Mouse (Mus musculus) cortical plate, adult 2 months (tissue): Measurements from ENCODE around the gene Psma5. TPM values are rescaled to one million over a fixed set of nuclear protein-coding genes. Genes with fewer than 3 reads are reported as not detected.
A peak's percentile ranks its signal among the peaks of the same experiment; 100 is the strongest.
"Not testable (repeated sequence)": the region's sequence is repeated elsewhere in the genome, so short reads cannot be mapped to it uniquely, and the experiment has no call there.

Source experiments
- H3K27ac ChIP-seq: fragments of 200-500 bp; 2 replicates; pipeline ENCODE4 v1.5.1; 2012; ENCODE audit warnings: low read length, control low read depth, inconsistent platforms; ENCODE audit not compliant: insufficient read depth
- H3K4me1 ChIP-seq: fragments of 200-500 bp; 2 replicates; pipeline ENCODE4 v1.6.1; 2011; ENCODE audit warnings: low read length; ENCODE audit not compliant: control insufficient read depth, insufficient read depth
- H3K4me3 ChIP-seq: fragments of 200-500 bp; 2 replicates; pipeline ENCODE4 v1.5.1; 2011; ENCODE audit warnings: mild to moderate bottlenecking, low read length, control low read depth; ENCODE audit not compliant: insufficient read depth
- CTCF ChIP-seq: fragments of 200-500 bp; IDR thresholded peaks from 2 replicates; pipeline ENCODE4 v1.5.1; 2011; ENCODE audit warnings: mild to moderate bottlenecking, control low read depth, low read length; ENCODE audit not compliant: insufficient read depth; ENCODE audit errors: extremely low read depth
- POLR2A ChIP-seq: fragments of 200-500 bp; IDR thresholded peaks from 2 replicates; pipeline ENCODE4 v1.6.1; 2011; ENCODE audit warnings: mild to moderate bottlenecking, low read length, control low read depth; ENCODE audit not compliant: insufficient read depth; ENCODE audit errors: extremely low read depth
- polyA plus RNA-seq: library from polyadenylated mRNA; depleted of rRNA; stranded (reverse); fragments of >200 nt; gene quantifications from 2 replicates; pipeline ENCODE4 v1.2.3, GENCODE M21; 2012

The Psma5 gene
- polyA plus RNA-seq, 1 experiment = 121 TPM

DNA sequence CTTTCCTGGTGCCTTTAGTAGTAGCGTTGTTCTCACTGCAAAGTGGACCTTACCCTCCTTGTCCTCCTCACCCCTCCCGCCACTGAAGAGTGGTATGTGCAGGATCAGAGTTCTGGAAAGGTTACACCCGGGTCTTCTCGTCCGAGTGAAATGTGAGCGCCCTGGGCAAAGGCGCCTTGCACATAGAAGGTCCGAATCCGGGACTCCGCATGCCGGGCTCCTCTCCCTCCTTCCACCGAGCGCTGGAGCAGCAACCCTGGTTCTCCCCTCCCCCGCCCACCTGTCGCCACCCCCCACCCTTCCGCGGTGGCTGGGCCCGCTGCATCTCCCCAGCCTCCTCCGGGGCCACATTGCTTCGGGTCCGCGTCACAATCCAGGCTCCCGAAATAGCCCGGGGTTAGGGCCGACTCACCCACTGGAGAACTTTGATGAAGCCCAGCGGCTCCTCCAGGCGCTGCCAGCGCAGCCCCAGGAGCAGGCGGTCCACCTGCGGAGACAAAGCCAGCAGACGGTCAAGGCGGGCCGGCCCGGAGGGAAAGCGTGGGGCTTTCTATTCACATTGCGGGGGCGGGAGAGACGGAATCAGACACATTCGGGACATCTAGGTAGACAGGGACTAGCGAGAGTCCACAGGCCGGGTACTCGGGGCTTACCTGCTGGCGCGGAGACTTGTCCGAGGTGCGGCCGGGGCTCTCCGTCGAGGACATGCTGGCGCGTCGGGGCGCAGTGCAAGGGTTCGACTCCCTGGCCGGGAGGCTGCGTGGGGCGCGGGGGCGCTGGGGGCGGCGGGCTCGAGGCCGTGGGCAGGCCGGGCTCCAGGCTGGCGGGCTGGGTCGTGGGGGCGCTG, 30.8 kb upstream of the Psma5 start:
- peak overlapping the region; percentile 36; the same call in 1 of the 2 replicates for H3K4me3 ChIP-seq
- no peak for TF ChIP-seq POLR2A
- TF ChIP-seq CTCF = no peak
- H3K4me1 ChIP-seq = no peaks in the 10 kb centered on the region; the same call in 1 of the 2 replicates
- no peak overlapping the region for H3K27ac ChIP-seq

DNA sequence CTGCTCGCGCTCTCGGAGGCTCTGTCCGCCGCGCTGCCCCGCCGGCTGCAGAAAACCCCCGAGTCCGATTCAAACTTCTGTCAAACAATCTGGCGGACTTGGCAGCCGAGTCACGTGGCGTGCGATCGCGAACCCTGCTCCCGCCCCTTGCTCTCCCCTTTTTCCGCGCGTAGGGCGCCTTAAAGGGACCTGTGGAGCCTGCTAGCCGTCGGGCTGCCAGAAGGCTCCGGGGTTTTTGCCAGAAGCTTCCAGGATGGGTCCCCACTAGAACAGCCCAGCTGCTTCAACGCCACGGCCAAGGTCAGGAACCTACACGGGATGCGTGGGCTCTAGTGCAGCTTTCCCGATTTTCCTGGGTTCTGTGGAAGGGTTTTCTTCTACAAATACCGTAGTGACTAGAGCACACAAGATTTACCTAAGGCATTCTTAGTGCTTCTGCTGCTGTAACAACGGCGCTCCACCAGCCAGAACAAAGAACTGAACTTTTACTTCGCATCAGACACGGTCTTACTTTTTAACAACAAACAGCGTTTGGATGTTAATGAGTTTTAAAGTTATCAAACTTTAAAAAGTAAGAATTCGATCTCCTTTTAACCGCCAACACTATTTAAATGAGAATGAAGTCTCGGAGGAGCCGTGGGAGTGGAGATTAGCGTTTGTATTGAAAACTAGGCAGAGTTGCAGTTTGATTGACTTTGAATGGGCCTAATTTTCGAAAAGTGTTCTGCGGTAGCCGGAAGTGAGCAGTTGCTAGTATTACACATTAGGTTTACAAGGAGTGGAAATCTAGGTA, 30.0 kb upstream of the Psma5 start, which contains the start of gene Sypl2:
Sypl2 (minus strand) TSS at position 91 of the 793 bp plus-strand sequence.
- H3K4me3 ChIP-seq = peak within 1 kb of the TSS; percentile 36
- H3K4me1 ChIP-seq = no peaks in the 10 kb centered on the region; the same call in 1 of the 2 replicates
- TF ChIP-seq CTCF = no peak
- no peak for TF ChIP-seq POLR2A
- H3K27ac ChIP-seq = no peak within 1 kb of the TSS

DNA sequence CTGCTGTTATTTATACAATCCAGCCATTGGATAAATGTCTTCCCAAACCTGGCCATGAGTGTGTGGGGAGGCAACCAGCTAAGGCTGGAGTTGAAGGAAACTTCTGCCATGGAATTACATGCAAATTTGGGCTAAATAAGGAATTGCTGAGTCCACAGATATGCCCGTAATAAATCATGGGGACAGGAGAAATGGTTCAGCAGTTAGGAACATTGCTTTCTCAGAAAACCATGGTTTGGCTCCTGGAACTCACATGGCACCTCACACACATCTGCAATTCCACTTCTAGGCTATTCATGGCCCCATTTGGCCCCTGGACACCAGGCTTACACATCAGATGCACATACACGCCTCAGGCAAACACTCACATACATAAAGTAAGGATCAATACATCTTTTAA, 29.2 kb upstream of the Psma5 start:
- H3K4me1 ChIP-seq = peaks cover 2% of the 10 kb centered on the region; the same call in 1 of the 2 replicates
- TF ChIP-seq CTCF (no peak), POLR2A (no peak)
- no peak overlapping the region for H3K4me3 ChIP-seq
- no peak overlapping the region for H3K27ac ChIP-seq

DNA sequence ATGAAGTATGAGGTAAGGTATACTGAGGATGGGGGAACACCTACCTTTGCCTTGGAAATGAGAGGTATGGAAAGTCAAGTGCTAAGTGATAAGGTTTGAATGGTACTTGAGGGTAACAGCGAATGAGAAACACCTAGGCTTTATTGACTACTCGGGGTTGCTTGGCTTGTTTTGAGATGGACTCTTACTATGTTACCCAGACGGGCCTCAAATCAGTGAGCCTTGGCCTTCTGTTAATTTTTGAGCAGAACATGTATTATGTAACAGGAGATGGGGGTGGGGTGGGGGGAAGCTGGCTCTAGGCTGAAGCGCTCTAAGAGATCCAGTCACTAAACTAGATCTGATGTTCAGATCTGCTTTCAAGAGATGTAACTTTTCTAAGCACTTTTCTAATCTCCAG, 25.1 kb upstream of the Psma5 start:
- TF ChIP-seq CTCF (no peak), POLR2A (no peak)
- Histone ChIP-seq H3K27ac (no peak overlapping the region), H3K4me3 (no peak overlapping the region), H3K4me1 (peaks cover 3% of the 10 kb centered on the region; the same call in 1 of the 2 replicates)

DNA sequence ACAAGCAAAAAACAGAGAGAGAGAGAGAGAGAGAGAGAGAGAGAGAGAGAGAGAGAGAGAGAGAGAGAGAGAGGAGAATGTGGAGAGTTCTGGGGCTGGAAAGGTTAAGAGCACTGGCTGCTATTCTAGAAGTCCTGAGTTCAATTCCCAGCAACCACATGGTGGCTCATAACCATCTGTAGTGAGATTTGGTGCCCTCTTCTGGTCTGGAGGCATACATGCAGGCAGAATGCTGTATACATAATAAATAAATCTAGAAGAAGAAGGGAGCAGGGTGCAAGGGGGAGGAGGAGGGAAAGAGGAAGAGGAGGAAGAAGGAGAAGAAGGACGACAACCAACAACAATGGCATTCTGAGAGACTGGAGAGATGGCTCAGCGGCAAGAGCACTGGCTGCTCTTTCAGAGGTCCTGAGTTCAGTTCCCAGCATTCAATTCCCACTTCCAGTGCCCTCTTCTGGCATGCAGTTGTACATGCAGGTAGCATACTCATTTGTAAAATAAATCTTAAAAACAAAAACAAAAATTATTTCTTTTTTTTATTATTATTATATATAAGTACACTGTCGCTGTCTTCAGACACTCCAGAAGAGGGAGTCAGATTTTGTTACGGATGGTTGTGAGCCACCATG, 19.1 kb upstream of the Psma5 start:
- not testable (repeated sequence) for H3K4me1 ChIP-seq, H3K27ac ChIP-seq, H3K4me3 ChIP-seq

DNA sequence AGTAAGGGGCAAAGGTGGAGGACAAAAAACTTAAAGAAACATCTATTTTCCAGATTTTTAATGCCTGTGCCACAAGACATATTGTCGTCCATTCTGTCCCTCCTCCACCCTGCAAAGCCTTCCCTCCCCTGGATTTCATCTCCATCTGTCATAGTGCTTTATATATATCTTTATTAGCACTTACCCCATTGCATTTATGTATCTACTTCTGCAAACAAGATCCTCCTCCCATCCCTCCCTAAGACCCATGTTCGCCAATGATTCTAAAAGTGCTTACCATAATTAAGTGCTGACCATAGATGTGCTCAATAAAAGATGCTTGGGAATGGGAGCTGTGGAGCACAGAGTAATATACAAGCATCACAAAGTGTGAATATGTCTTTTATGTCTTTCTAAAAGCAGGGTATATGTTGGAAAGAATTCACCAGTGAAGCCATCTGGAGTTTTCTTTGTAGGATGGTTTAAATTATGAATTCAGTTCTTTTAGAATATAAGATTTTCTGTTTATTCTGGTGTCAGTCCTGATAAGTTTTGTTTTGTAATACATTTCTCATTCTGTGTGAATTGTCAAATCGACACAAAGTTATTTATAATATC, 15.4 kb upstream of the Psma5 start:
- H3K4me1 ChIP-seq = no peaks in the 10 kb centered on the region
- H3K4me3 ChIP-seq = no peak overlapping the region
- no peak overlapping the region for H3K27ac ChIP-seq
- no peak for TF ChIP-seq CTCF

DNA sequence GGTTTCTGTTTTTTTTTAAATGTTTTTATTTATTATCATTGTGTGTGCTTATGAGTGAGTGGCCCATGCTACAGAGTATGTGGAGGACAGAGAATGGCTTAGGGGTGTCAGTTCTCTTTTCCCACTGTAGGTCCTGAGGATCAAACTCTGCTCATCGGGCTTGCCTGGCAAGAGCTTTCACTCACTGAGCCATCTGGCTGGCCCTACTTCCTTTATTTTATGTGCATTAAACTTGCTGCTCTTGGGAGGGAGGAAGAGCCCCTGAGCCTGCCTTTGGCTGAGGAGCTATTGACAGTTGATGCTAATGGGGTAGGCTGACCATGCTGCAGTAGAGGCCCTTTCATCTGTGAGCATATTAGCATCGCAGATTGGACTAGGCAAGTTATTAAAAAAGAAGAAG, 9.9 kb upstream of the Psma5 start:
- TF ChIP-seq CTCF = no peak
- no peak for TF ChIP-seq POLR2A
- Histone ChIP-seq H3K4me3 (no peak overlapping the region), H3K4me1 (no peaks in the 10 kb centered on the region), H3K27ac (no peak overlapping the region)

DNA sequence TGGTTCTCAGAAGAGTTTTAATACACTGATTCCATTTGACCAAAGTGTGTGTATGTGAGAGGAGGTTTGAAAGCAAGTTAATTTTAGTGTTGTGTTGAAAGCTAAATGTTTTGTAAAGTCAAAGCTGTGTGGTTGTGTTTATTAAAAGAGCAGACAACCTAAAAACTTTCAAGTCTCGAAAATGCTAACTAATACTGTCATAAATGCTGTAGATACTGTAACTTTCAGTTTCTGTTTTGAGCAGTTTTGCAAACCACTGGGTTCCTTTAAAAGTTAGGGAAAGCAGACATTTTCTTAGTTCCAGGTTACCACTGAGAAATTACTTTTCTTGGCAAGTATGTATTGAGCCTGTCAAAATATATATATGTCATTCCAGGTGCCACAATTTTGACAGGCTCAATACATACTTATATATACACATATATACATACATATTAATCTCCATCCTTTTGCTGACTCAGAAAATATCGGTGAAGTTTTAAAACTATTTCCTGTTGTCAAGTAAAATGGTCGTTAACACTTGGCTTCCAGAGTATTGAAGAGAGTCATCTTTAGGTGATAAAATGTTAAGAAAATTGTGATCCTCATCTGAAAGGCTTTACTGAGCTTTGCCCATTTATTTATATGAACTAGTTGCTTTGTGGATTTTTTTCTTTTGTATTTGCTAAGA, 1.2 kb downstream of the Psma5 start:
- Histone ChIP-seq H3K4me1 (peaks cover 2% of the 10 kb centered on the region), H3K27ac (no peak overlapping the region), H3K4me3 (peak overlapping the region; percentile 41)
- TF ChIP-seq CTCF (no peak), POLR2A (no peak)

DNA sequence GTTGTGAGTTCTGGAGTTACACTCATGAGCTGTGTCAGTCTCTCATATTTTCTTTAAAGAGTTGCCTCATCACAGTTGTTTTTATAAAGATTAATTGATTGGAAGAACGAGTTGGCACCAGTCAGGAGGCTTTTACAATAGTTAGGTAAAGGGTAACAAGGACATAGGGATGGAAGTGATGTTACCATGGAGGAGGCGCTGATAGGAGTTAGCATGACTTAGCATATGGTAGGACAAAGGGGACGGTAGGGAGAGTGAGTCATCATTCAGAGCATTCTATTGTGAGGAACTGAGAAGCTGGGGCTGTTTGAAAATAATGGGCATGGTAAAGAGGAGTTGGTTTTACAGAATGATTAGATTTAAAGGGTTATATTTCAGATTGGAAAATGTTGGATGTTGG, 2.6 kb downstream of the Psma5 start:
- no peak overlapping the region for H3K4me3 ChIP-seq
- no peak overlapping the region for H3K27ac ChIP-seq
- TF ChIP-seq POLR2A (no peak), CTCF (no peak)
- H3K4me1 ChIP-seq = peaks cover 2% of the 10 kb centered on the region

DNA sequence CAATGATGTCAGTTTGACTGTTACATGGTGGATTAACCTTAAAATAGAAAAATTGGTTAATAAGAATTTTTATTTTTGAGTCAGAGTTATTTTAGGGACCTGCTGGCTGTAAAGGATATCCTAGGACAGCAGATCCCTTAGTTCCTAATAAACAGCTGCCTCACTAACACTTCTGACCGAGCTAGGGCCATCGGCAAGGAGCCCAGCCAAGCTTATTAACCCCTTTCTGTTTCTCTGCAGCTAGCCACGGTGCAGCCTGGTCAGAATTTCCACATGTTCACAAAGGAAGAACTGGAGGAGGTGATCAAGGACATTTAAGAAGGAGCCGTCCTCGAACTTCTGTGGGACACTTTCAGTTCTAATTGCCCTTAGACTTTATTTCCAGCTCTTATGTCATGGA, 22.8 kb downstream of the Psma5 start:
- H3K4me3 ChIP-seq, H3K27ac ChIP-seq, H3K4me1 ChIP-seq: not testable (repeated sequence)
